In the genomic region with DNA sequence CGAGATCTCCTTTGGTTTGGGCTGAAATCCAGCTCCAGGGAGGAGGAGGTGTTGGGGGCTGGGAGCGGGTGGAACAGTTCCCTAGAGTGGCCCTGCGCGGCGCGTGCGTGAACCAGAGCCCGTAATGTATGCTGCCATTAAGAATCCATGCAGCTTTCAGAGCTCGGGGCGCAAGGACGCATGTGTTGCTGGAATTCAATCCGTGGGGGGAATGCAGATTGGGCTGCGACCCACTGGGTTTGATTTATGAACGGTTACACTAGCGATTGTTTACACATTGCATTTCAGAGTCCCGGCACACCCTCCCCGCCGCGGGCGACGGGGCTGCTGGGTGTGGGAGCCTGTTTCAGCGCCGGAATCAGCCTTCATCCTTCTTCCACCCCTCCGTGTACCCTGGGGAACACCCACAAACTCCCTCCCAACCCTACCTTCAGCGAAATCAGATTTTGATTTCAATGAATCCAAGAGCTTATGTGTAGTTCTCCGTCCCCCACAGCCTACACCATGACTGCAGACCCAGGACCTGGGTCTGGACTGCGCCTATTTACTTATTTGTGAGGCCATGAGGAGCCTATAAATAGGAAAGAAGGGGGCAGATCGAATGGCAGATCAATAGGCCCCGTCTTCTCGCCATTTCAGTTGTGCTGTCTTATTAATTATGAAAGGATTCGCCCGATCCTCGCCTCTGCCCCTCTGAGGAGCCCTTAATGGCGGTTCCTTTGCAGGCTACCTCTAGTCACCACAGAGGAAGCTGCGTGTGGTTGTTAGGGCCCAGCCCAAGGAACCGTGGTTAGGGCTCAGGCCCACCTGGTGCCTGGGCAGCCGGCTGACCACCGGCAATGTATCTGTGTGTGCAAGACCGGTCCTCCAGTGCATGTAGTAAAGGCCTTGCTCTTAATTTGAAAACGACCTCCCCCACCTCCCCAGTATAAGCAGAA, we compare ENCODE assay signal across 8 mouse cellular contexts. TPM values are rescaled to one million over a fixed set of nuclear protein-coding genes. Genes with fewer than 3 reads are reported as not detected.
DNase-seq lines count a peak whose midpoint lies in the region; ATAC-seq and TF ChIP-seq lines count a peak whose summit lies in the region.

No protein-coding gene starts in this region.

- no peaks in the 10 kb centered on the region for H3K9me3 ChIP-seq in liver, postnatal 0 days (ENCODE audit: low read length)
- no peaks in the 10 kb centered on the region for H3K9me3 ChIP-seq in stomach, embryonic 15.5 days

- no peak for TF ChIP-seq EP300 in liver, postnatal 0 days (IDR thresholded peaks at IDR 0.05; ENCODE audit: low read depth)

- no peaks in the 10 kb centered on the region for H3K4me1 ChIP-seq in kidney, adult 2 months (ENCODE audit: control insufficient read depth, insufficient read depth, low read length)
- H3K4me1 ChIP-seq in liver, postnatal 0 days (ENCODE audit: insufficient read depth), result peaks cover 10% of the 10 kb centered on the region
- H3K4me1 ChIP-seq in stomach, embryonic 15.5 days, result peaks cover 17% of the 10 kb centered on the region

- H3K4me3 ChIP-seq in kidney, adult 2 months (ENCODE audit: insufficient read depth, low read depth, low read length), result no peak overlapping the region
- H3K4me3 ChIP-seq in liver, postnatal 0 days (ENCODE audit: low read depth, low read length), result peak overlapping the region; percentile 14
- peak overlapping the region; percentile 22 for H3K4me3 ChIP-seq in stomach, embryonic 15.5 days (replicated peaks)

- ATAC-seq in frontal cortex, adult (ENCODE audit: low TSS enrichment), result peak; percentile 38
- peak; percentile 33; the same call in 1 of the 2 replicates for ATAC-seq in liver, postnatal 0 days
- no peak for ATAC-seq in stomach, embryonic 15.5 days (ENCODE audit: insufficient read depth, low FRiP score, low read depth)

- TF ChIP-seq CTCF in kidney, adult 2 months (conservative IDR thresholded peaks at IDR 0.05; ENCODE audit: insufficient read depth, insufficient read length, low read depth, low read length), result no peak
- no peak for TF ChIP-seq CTCF in liver, postnatal 0 days (IDR thresholded peaks at IDR 0.05; ENCODE audit: low read depth)

- H3K27ac ChIP-seq in kidney, adult 2 months (ENCODE audit: insufficient read depth, low read depth, low read length), result no peak overlapping the region
- no peak overlapping the region for H3K27ac ChIP-seq in liver, postnatal 0 days (ENCODE audit: low read depth)
- H3K27ac ChIP-seq in stomach, embryonic 15.5 days, result no peak overlapping the region

- WGBS in kidney, adult 2 months, result 4% methylated on average over 40 of the region's 40 CpGs
- WGBS in liver, postnatal 0 days (ENCODE audit: insufficient replicate concordance), result 3% methylated on average over 40 of the region's 40 CpGs
- WGBS in stomach, embryonic 15.5 days, result 4% methylated on average over 40 of the region's 40 CpGs

- 0 out of 2 replicates have a peak overlapping the region, but pooled peaks have one; percentile 0 for H3K9ac ChIP-seq in liver, postnatal 0 days (replicated peaks)
- H3K9ac ChIP-seq in stomach, embryonic 15.5 days, result no peak overlapping the region

- TF ChIP-seq POLR2A in kidney, adult 2 months (IDR thresholded peaks at IDR 0.05; ENCODE audit: low read depth, low read length), result no peak

- H3K4me2 ChIP-seq in liver, postnatal 0 days (ENCODE audit: low read depth, low read length), result peak overlapping the region; percentile 47
- H3K4me2 ChIP-seq in stomach, embryonic 15.5 days, result peak overlapping the region; percentile 51

- no peaks in the 10 kb centered on the region for H3K36me3 ChIP-seq in kidney, adult 2 months (ENCODE audit: control insufficient read depth, insufficient read depth, low read length)
- H3K36me3 ChIP-seq in liver, postnatal 0 days (replicated peaks; ENCODE audit: insufficient read depth, low read length), result no peaks in the 10 kb centered on the region; the same call in 1 of the 2 replicates
- H3K36me3 ChIP-seq in stomach, embryonic 15.5 days, result no peaks in the 10 kb centered on the region

- peak; percentile 12 for DNase-seq in kidney, adult 2 months
- no peak for DNase-seq in kidney, postnatal 10 days
- DNase-seq in cerebellum, adult 8-10 months, result peak; percentile 83
- peak; percentile 31 to 49 for DNase-seq in kidney, postnatal 4 days
- DNase-seq in liver, postnatal 0 days, result peak; percentile 42
- DNase-seq in thymus, postnatal 25 days, result no peak

- H3K27me3 ChIP-seq in kidney, adult 2 months (replicated peaks; ENCODE audit: control insufficient read depth, insufficient read depth, low read length), result peaks cover 8% of the 10 kb centered on the region
- H3K27me3 ChIP-seq in liver, postnatal 0 days (ENCODE audit: insufficient read depth, low read length), result peaks cover 61% of the 10 kb centered on the region
- peaks cover 79% of the 10 kb centered on the region for H3K27me3 ChIP-seq in stomach, embryonic 15.5 days (replicated peaks)

RNA-seq across cellular contexts. Expression of gene Nrn1, which starts 10.1 kb away (rescaled TPM):
- polyA plus RNA-seq in kidney, adult 2 months (2012; rRNA removed), result 0.34 and 0.48 TPM in 2 replicates
- 97.4 and 98.7 TPM in 2 replicates for polyA plus RNA-seq in liver, postnatal 0 days (2015; fragmentation: Nextera tagmentation; extraction: Ambion mirVana)
- polyA plus RNA-seq in stomach, embryonic 15.5 days (2015; fragmentation: Nextera tagmentation; extraction: Ambion mirVana), result 10.8 and 11.0 TPM in 2 replicates

Comparison
In these comparisons a context has a peak if more than half of its experiments do, and no peak if none do; other contexts are left out.
1. DNase-seq: peak in kidney, adult 2 months (single experiment), cerebellum, adult 8-10 months (single experiment), kidney, postnatal 4 days (2 of 2) and liver, postnatal 0 days (single experiment); none in kidney, postnatal 10 days (single experiment) and thymus, postnatal 25 days (single experiment).